Mouse (Mus musculus): ENCODE results near the gene Kantr.

DNA sequence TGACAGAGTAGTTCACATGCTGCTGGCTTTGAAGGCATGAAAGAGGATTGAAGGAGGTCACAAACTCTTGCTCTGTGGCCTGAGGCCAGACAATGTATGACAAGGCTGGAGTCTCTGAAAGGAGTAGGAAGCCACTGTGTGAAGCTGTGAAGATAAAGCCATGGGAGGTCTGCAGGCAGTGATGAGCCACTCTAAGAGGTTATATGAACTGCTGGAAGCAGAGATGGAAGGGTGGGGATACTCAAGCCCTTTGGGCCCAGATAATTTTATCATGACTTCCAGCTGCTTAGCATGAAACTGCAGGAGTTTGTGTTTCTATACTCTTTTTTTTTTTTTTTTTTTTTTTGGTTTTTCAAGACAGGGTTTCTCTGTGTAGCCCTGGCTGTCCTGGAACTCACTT is 19.9 kb downstream of the Kantr start:
- TF ChIP-seq CTCF (IDR thresholded peaks at IDR 0.05; ENCODE audit: low read depth, low read length) = no peak
- no peak for TF ChIP-seq POLR2A (IDR thresholded peaks at IDR 0.05; ENCODE audit: extremely low read depth, insufficient read depth, low read length)
